Comparison of ENCODE assay signal across 20 mouse cellular contexts in the genomic region with DNA sequence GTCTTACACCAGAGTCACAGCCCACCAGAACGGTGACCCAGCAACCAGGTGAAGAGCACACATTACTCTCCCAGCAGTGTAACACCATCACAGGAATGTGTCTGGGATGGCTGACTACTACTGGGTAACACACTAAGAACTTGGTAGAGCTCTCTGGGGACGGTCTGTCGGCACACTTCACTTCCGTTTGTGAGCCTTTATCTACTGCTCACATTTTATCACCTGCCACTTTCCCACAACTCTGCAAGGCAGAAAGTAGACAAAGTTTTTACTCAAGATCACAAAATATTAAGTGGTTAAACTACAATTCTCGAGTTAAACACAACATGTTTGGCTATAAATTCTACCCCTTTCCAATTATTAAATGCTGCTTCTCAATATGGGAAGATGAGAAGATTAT. TPM values are rescaled to one million over a fixed set of nuclear protein-coding genes. Genes with fewer than 3 reads are reported as not detected.
DNase-seq lines count a peak whose midpoint lies in the region; ATAC-seq and TF ChIP-seq lines count a peak whose summit lies in the region.
"Had no signal": no experiment of that assay in that cellular context is flagged by ENCODE, and none has a peak within 500 bp of the region (broad histone marks: within the 10 kb centered on the region; RNA-seq: fewer than 3 reads in every experiment).

No protein-coding gene starts in this region.

- H3K4me1 ChIP-seq in intestine, embryonic 16.5 days (ENCODE audit: control insufficient read depth, insufficient read depth, low read length), result peaks cover 6% of the 10 kb centered on the region
- H3K4me1 ChIP-seq in intestine, postnatal 0 days (replicated peaks; ENCODE audit: control insufficient read depth, insufficient read depth, low read length), result no peaks in the 10 kb centered on the region
- peaks cover 3 to 4% of the 10 kb centered on the region in 2 experiments; a peak in 2 of 4 replicates for H3K4me1 ChIP-seq in ES-E14 (ENCODE audit: control insufficient read depth in 2 of 2, insufficient read depth in 2 of 2, low read length in 2 of 2, poor library complexity in 1 of 2)
- H3K4me1 ChIP-seq in liver, embryonic 15.5 days (replicated peaks), result peaks cover 7% of the 10 kb centered on the region
- no peaks in the 10 kb centered on the region for H3K4me1 ChIP-seq in stomach, postnatal 0 days (replicated peaks; ENCODE audit: control insufficient read depth, insufficient read depth)
- no peaks in the 10 kb centered on the region for H3K4me1 ChIP-seq in forebrain, embryonic 12.5 days
- no peaks in the 10 kb centered on the region for H3K4me1 ChIP-seq in hindbrain, embryonic 10.5 days (replicated peaks)
- H3K4me1 ChIP-seq: embryonic facial prominence, embryonic 13.5 days; heart, embryonic 15.5 days; hindbrain, embryonic 15.5 days had no signal

- no peak for TF ChIP-seq CTCF in intestine, postnatal 0 days (IDR thresholded peaks at IDR 0.05; ENCODE audit: low read depth)
- no peak for TF ChIP-seq CTCF in stomach, postnatal 0 days (IDR thresholded peaks at IDR 0.05; ENCODE audit: low read depth)

- peaks cover 7% of the 10 kb centered on the region for H3K36me3 ChIP-seq in intestine, embryonic 16.5 days (ENCODE audit: control insufficient read depth, insufficient read depth, low read length)
- H3K36me3 ChIP-seq in intestine, postnatal 0 days (ENCODE audit: control insufficient read depth, insufficient read depth), result peaks cover 33% of the 10 kb centered on the region
- H3K36me3 ChIP-seq in ES-E14 (ENCODE audit: control insufficient read depth, insufficient read depth, low read length, poor library complexity, severe bottlenecking), result peaks cover 22% of the 10 kb centered on the region
- H3K36me3 ChIP-seq in liver, embryonic 15.5 days (replicated peaks), result peaks cover 72% of the 10 kb centered on the region
- H3K36me3 ChIP-seq in stomach, postnatal 0 days (ENCODE audit: control insufficient read depth, insufficient read depth, low read length), result peaks cover 10% of the 10 kb centered on the region; the same call in 1 of the 2 replicates
- H3K36me3 ChIP-seq in forebrain, embryonic 12.5 days (replicated peaks), result peaks cover 59% of the 10 kb centered on the region
- H3K36me3 ChIP-seq in hindbrain, embryonic 10.5 days, result peaks cover 90% of the 10 kb centered on the region

- ATAC-seq in intestine, embryonic 16.5 days, result no peak
- ATAC-seq in intestine, postnatal 0 days, result no peak
- ATAC-seq in liver, embryonic 15.5 days (ENCODE audit: insufficient read depth), result no peak
- ATAC-seq in stomach, postnatal 0 days (ENCODE audit: low FRiP score, low TSS enrichment), result peak; percentile 34; the same call in 1 of the 2 replicates
- ATAC-seq in forebrain, embryonic 12.5 days (ENCODE audit: low FRiP score), result no peak
- ATAC-seq: forebrain, embryonic 14.5 days had no signal

- no peak overlapping the region for H3K4me3 ChIP-seq in intestine, embryonic 16.5 days (ENCODE audit: low read length)
- no peak overlapping the region for H3K4me3 ChIP-seq in intestine, postnatal 0 days (ENCODE audit: low read depth, low read length)
- no peak overlapping the region for H3K4me3 ChIP-seq in ES-E14 (ENCODE audit: insufficient read depth in 1 of 2, low read depth in 1 of 2, low read length in 2 of 2, poor library complexity in 1 of 2, severe bottlenecking in 1 of 2)
- H3K4me3 ChIP-seq in liver, embryonic 15.5 days (replicated peaks), result no peak overlapping the region
- H3K4me3 ChIP-seq in stomach, postnatal 0 days (ENCODE audit: low read depth, low read length), result no peak overlapping the region
- H3K4me3 ChIP-seq in forebrain, embryonic 12.5 days (replicated peaks), result no peak overlapping the region
- H3K4me3 ChIP-seq in hindbrain, embryonic 10.5 days, result no peak overlapping the region
- H3K4me3 ChIP-seq: embryonic facial prominence, embryonic 13.5 days; heart, embryonic 15.5 days; hindbrain, embryonic 15.5 days had no signal

- no peak for DNase-seq in ES-E14 (ENCODE audit: low read depth, low spot score)
- no peak for DNase-seq in stomach, postnatal 0 days (ENCODE audit: low spot score)
- DNase-seq in hindbrain, embryonic 10.5 days (ENCODE audit: low spot score), result no peak

- WGBS in intestine, embryonic 16.5 days, result 72% methylated on average over 5 of the region's 5 CpGs
- whole genome bisulfite sequencing in intestine, postnatal 0 days, result 54% methylated on average over 5 of the region's 5 CpGs
- 54% methylated on average over 5 of the region's 5 CpGs for WGBS in liver, embryonic 15.5 days (ENCODE audit: insufficient replicate concordance)
- 88% methylated on average over 5 of the region's 5 CpGs for WGBS in stomach, postnatal 0 days
- WGBS in forebrain, embryonic 12.5 days, result 94% methylated on average over 5 of the region's 5 CpGs
- WGBS in hindbrain, embryonic 10.5 days, result 93% methylated on average over 5 of the region's 5 CpGs

- no peaks in the 10 kb centered on the region for H3K9me3 ChIP-seq in intestine, embryonic 16.5 days (ENCODE audit: control insufficient read depth, low read length)
- no peaks in the 10 kb centered on the region for H3K9me3 ChIP-seq in intestine, postnatal 0 days (ENCODE audit: control insufficient read depth)
- no peaks in the 10 kb centered on the region for H3K9me3 ChIP-seq in ES-E14 (ENCODE audit: control insufficient read depth, insufficient read depth, low read depth, low read length)
- no peaks in the 10 kb centered on the region for H3K9me3 ChIP-seq in liver, embryonic 15.5 days (replicated peaks)
- no peaks in the 10 kb centered on the region for H3K9me3 ChIP-seq in stomach, postnatal 0 days (ENCODE audit: control insufficient read depth, low read length)
- no peaks in the 10 kb centered on the region for H3K9me3 ChIP-seq in forebrain, embryonic 12.5 days
- H3K9me3 ChIP-seq in hindbrain, embryonic 10.5 days, result no peaks in the 10 kb centered on the region
- H3K9me3 ChIP-seq: embryonic facial prominence, embryonic 13.5 days; heart, embryonic 15.5 days; hindbrain, embryonic 15.5 days had no signal

- TF ChIP-seq EP300 in stomach, postnatal 0 days (optimal IDR thresholded peaks at IDR 0.05), result no peak

- H3K4me2 ChIP-seq in intestine, embryonic 16.5 days (ENCODE audit: low read depth, low read length), result no peak overlapping the region
- no peak overlapping the region for H3K4me2 ChIP-seq in intestine, postnatal 0 days (replicated peaks; ENCODE audit: low read depth)
- no peak overlapping the region for H3K4me2 ChIP-seq in liver, embryonic 15.5 days
- H3K4me2 ChIP-seq in stomach, postnatal 0 days (replicated peaks; ENCODE audit: low read depth), result no peak overlapping the region
- no peak overlapping the region for H3K4me2 ChIP-seq in forebrain, embryonic 12.5 days
- H3K4me2 ChIP-seq: embryonic facial prominence, embryonic 13.5 days; heart, embryonic 11.5 days; heart, embryonic 15.5 days; hindbrain, embryonic 15.5 days had no signal

- no peak overlapping the region for H3K9ac ChIP-seq in intestine, embryonic 16.5 days (ENCODE audit: low read depth, low read length)
- H3K9ac ChIP-seq in intestine, postnatal 0 days (ENCODE audit: low read depth, low read length), result no peak overlapping the region
- no peak overlapping the region; the same call in 1 of the 2 replicates for H3K9ac ChIP-seq in ES-E14 (ENCODE audit: insufficient read depth, low read depth, low read length, poor library complexity, severe bottlenecking)
- no peak overlapping the region for H3K9ac ChIP-seq in liver, embryonic 15.5 days
- H3K9ac ChIP-seq in stomach, postnatal 0 days (ENCODE audit: low read length), result no peak overlapping the region
- no peak overlapping the region for H3K9ac ChIP-seq in forebrain, embryonic 12.5 days
- H3K9ac ChIP-seq: embryonic facial prominence, embryonic 13.5 days; heart, embryonic 15.5 days; hindbrain, embryonic 15.5 days had no signal

- in situ Hi-C loops in ES-E14 (cut with MboI; ENCODE audit: low sequenced_read_pairs in 2 of 2, unreplicated experiment in 2 of 2), result no loop called here

- peak overlapping the region; percentile 33; the same call in 1 of the 2 replicates for H3K27ac ChIP-seq in intestine, embryonic 16.5 days (ENCODE audit: low read length)
- no peak overlapping the region for H3K27ac ChIP-seq in intestine, postnatal 0 days (ENCODE audit: low read depth, low read length)
- H3K27ac ChIP-seq in ES-E14 (ENCODE audit: insufficient read depth, low read depth, low read length, poor library complexity, severe bottlenecking), result peak overlapping the region; percentile 62; the same call in 1 of the 2 replicates
- peak overlapping the region; percentile 26; the same call in 1 of the 2 replicates for H3K27ac ChIP-seq in liver, embryonic 15.5 days (replicated peaks)
- no peak overlapping the region for H3K27ac ChIP-seq in stomach, postnatal 0 days (replicated peaks)
- no peak overlapping the region for H3K27ac ChIP-seq in forebrain, embryonic 12.5 days
- no peak overlapping the region for H3K27ac ChIP-seq in hindbrain, embryonic 10.5 days
- H3K27ac ChIP-seq: embryonic facial prominence, embryonic 13.5 days; heart, embryonic 15.5 days; hindbrain, embryonic 15.5 days had no signal

- H3K27me3 ChIP-seq in intestine, embryonic 16.5 days (replicated peaks; ENCODE audit: control insufficient read depth, insufficient read depth, low read length), result no peaks in the 10 kb centered on the region
- no peaks in the 10 kb centered on the region for H3K27me3 ChIP-seq in intestine, postnatal 0 days (replicated peaks; ENCODE audit: control insufficient read depth, insufficient read depth, low read length)
- no peaks in the 10 kb centered on the region for H3K27me3 ChIP-seq in liver, embryonic 15.5 days
- H3K27me3 ChIP-seq in stomach, postnatal 0 days (ENCODE audit: control insufficient read depth, insufficient read depth, low read length), result no peaks in the 10 kb centered on the region
- no peaks in the 10 kb centered on the region for H3K27me3 ChIP-seq in forebrain, embryonic 12.5 days
- H3K27me3 ChIP-seq in hindbrain, embryonic 10.5 days (ENCODE audit: insufficient read depth, poor library complexity, severe bottlenecking), result no peaks in the 10 kb centered on the region
- H3K27me3 ChIP-seq: embryonic facial prominence, embryonic 13.5 days; heart, embryonic 15.5 days; hindbrain, embryonic 15.5 days had no signal

RNA-seq across cellular contexts. Expression of a gene that starts 9.8 kb away (rescaled TPM):
- polyA plus RNA-seq in intestine, embryonic 16.5 days (2015; fragmentation: Nextera tagmentation; extraction: Ambion mirVana), result 312 and 350 TPM in 2 replicates
- polyA plus RNA-seq in intestine, postnatal 0 days (2015; fragmentation: Nextera tagmentation; extraction: Ambion mirVana), result 196 and 209 TPM in 2 replicates
- 400 and 428 TPM in 2 replicates for total RNA-seq in ES-E14 (2012; rRNA removed)
- polyA plus RNA-seq in liver, embryonic 15.5 days (2015; fragmentation: Nextera tagmentation; extraction: Ambion mirVana), result 159 and 163 TPM in 2 replicates
- polyA plus RNA-seq in stomach, postnatal 0 days (2015; fragmentation: Nextera tagmentation; extraction: Ambion mirVana), result 218 and 234 TPM in 2 replicates
- polyA plus RNA-seq in forebrain, embryonic 12.5 days (2016; fragmentation: Nextera tagmentation; extraction: Ambion mirVana), result 227 and 231 TPM in 2 replicates
- polyA plus RNA-seq in hindbrain, embryonic 10.5 days (2016; fragmentation: Nextera tagmentation; extraction: Ambion mirVana), result 302 and 327 TPM in 2 replicates

RNA-seq across cellular contexts. Expression of a gene that starts 9.8 kb away (rescaled TPM):
- 24.7 and 28.2 TPM in 2 replicates for polyA plus RNA-seq in intestine, embryonic 16.5 days (2015; fragmentation: Nextera tagmentation; extraction: Ambion mirVana)
- polyA plus RNA-seq in intestine, postnatal 0 days (2015; fragmentation: Nextera tagmentation; extraction: Ambion mirVana), result 15.7 and 19.7 TPM in 2 replicates
- total RNA-seq in ES-E14 (2012; rRNA removed), result 54.2 and 56.9 TPM in 2 replicates
- 13.0 and 13.1 TPM in 2 replicates for polyA plus RNA-seq in liver, embryonic 15.5 days (2015; fragmentation: Nextera tagmentation; extraction: Ambion mirVana)
- 15.2 and 17.5 TPM in 2 replicates for polyA plus RNA-seq in stomach, postnatal 0 days (2015; fragmentation: Nextera tagmentation; extraction: Ambion mirVana)
- polyA plus RNA-seq in forebrain, embryonic 12.5 days (2016; fragmentation: Nextera tagmentation; extraction: Ambion mirVana), result 55.3 and 60.3 TPM in 2 replicates
- 40.6 and 50.0 TPM in 2 replicates for polyA plus RNA-seq in hindbrain, embryonic 10.5 days (2016; fragmentation: Nextera tagmentation; extraction: Ambion mirVana)

RNA-seq across cellular contexts. Expression of a gene that starts 32.3 kb away (rescaled TPM):
- polyA plus RNA-seq in intestine, embryonic 16.5 days (2015; fragmentation: Nextera tagmentation; extraction: Ambion mirVana), result 208 and 249 TPM in 2 replicates
- polyA plus RNA-seq in intestine, postnatal 0 days (2015; fragmentation: Nextera tagmentation; extraction: Ambion mirVana), result 239 and 254 TPM in 2 replicates
- 53.7 and 89.6 TPM in 2 replicates for total RNA-seq in ES-E14 (2012; rRNA removed)
- polyA plus RNA-seq in liver, embryonic 15.5 days (2015; fragmentation: Nextera tagmentation; extraction: Ambion mirVana), result 332 and 365 TPM in 2 replicates
- polyA plus RNA-seq in stomach, postnatal 0 days (2015; fragmentation: Nextera tagmentation; extraction: Ambion mirVana), result 97.2 and 100 TPM in 2 replicates
- 91.9 and 94.8 TPM in 2 replicates for polyA plus RNA-seq in forebrain, embryonic 12.5 days (2016; fragmentation: Nextera tagmentation; extraction: Ambion mirVana)
- polyA plus RNA-seq in hindbrain, embryonic 10.5 days (2016; fragmentation: Nextera tagmentation; extraction: Ambion mirVana), result 66.0 and 71.9 TPM in 2 replicates

RNA-seq across cellular contexts. Expression of a gene that starts 50.1 kb away (rescaled TPM):
- not detected in 2 replicates for polyA plus RNA-seq in intestine, embryonic 16.5 days (2015; fragmentation: Nextera tagmentation; extraction: Ambion mirVana)
- polyA plus RNA-seq in intestine, postnatal 0 days (2015; fragmentation: Nextera tagmentation; extraction: Ambion mirVana), result not detected in 2 replicates
- not detected in 2 replicates for total RNA-seq in ES-E14 (2012; rRNA removed)
- polyA plus RNA-seq in liver, embryonic 15.5 days (2015; fragmentation: Nextera tagmentation; extraction: Ambion mirVana), result 0.30 and 0.31 TPM in 2 replicates
- not detected in 2 replicates for polyA plus RNA-seq in stomach, postnatal 0 days (2015; fragmentation: Nextera tagmentation; extraction: Ambion mirVana)
- not detected in 2 replicates for polyA plus RNA-seq in forebrain, embryonic 12.5 days (2016; fragmentation: Nextera tagmentation; extraction: Ambion mirVana)
- polyA plus RNA-seq in hindbrain, embryonic 10.5 days (2016; fragmentation: Nextera tagmentation; extraction: Ambion mirVana), result not detected in 2 replicates
- total RNA-seq: adrenal gland, adult 2 months; adrenal gland, postnatal 25 days; gastrocnemius, adult 8-10 months; gastrocnemius, postnatal 4 days; heart, adult 18-20 months; heart, postnatal 14 days; hematopoietic stem cell, adult 5-6 weeks had no signal
- polyA plus RNA-seq: adrenal gland, adult 2 months; C2C12; embryonic facial prominence, embryonic 13.5 days; forebrain, embryonic 14.5 days; heart, embryonic 11.5 days; heart, embryonic 15.5 days; hindbrain, embryonic 15.5 days had no signal

Comparison
In these comparisons a context has a peak if more than half of its experiments do, and no peak if none do; other contexts are left out.
1. H3K27ac ChIP-seq: peak in intestine, embryonic 16.5 days (single experiment), ES-E14 (single experiment) and liver, embryonic 15.5 days (single experiment); none in intestine, postnatal 0 days (single experiment), stomach, postnatal 0 days (single experiment), forebrain, embryonic 12.5 days (single experiment) and hindbrain, embryonic 10.5 days (single experiment).